Mouse (Mus musculus) midbrain, embryonic 10.5 days (tissue): ENCODE measurements around the gene Cyp1b1. TPM values are rescaled to one million over a fixed set of nuclear protein-coding genes. Genes with fewer than 3 reads are reported as not detected.

Source experiments
- DNase-seq: peaks from one replicate; pipeline ENCODE4 v3.0.0-alpha.2; 2017; ENCODE audit warnings: low spot score
- H3K27ac ChIP-seq: fragments of 300-500 bp; sonication (generic); replicated peaks from 2 replicates; pipeline ENCODE4 v1.5.1; 2016; ENCODE audit warnings: mild to moderate bottlenecking
- H3K27me3 ChIP-seq: fragments of 300-500 bp; sonication (generic); 2 replicates; pipeline ENCODE4 v1.6.1; 2016; ENCODE audit warnings: low read depth, mild to moderate bottlenecking; ENCODE audit not compliant: poor library complexity, severe bottlenecking
- H3K36me3 ChIP-seq: fragments of 300-500 bp; sonication (generic); 2 replicates; pipeline ENCODE4 v1.6.1; 2016; ENCODE audit warnings: mild to moderate bottlenecking, moderate library complexity
- H3K4me1 ChIP-seq: fragments of 300-500 bp; sonication (generic); 2 replicates; pipeline ENCODE4 v1.6.1; 2016
- H3K4me3 ChIP-seq: fragments of 300-500 bp; sonication (generic); 2 replicates; pipeline ENCODE4 v1.5.1; 2016; ENCODE audit warnings: mild to moderate bottlenecking, moderate library complexity
- H3K9me3 ChIP-seq: fragments of 300-500 bp; sonication (generic); replicated peaks from 2 replicates; pipeline ENCODE4 v1.6.1; 2016; ENCODE audit warnings: mild to moderate bottlenecking
- WGBS: fragments of 180-500 bp; shearing (Covaris S2); methylation state at CpG from one replicate; pipeline ENCODE4 v1.1.7; 2016; 5-methylcytosine and 5-hydroxymethylcytosine counted together
- polyA plus RNA-seq: library from polyadenylated mRNA; unstranded; fragments of >200 nt; fragmentation: Nextera tagmentation; extraction: Ambion mirVana; gene quantifications from 2 replicates; pipeline ENCODE4 v1.2.1, GENCODE M21; 2016

Gene Cyp1b1
- polyA plus RNA-seq, 1 experiment from 2014 or later: 1.5 TPM

DNA sequence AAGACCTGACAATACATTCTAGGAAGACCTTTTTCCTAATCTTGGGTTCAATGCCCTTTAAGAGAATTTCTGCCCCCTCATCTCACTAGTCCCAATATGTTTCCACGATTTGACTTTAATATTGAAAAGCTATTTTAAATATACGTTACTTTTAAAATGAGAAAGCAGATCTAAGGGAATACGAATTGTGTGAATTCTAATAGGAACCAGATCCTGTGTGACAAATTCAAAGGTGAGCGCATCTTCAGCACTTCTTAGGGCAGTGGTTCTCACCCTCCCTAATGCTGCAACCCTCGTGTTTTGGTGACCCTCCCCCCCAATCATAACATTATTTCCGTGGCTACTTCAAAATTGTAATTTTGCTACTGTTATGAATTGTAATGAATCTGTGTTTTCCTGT is 2.9 kb downstream of the Cyp1b1 start:
- H3K9me3 ChIP-seq: no peaks in the 10 kb centered on the region
- 8% methylated on average over 6 of the region's 6 CpGs for WGBS
- H3K27ac ChIP-seq: no peak overlapping the region
- H3K27me3 ChIP-seq: peaks cover 97% of the 10 kb centered on the region
- no peak overlapping the region for H3K4me3 ChIP-seq
- no peaks in the 10 kb centered on the region for H3K36me3 ChIP-seq
- peaks cover 57% of the 10 kb centered on the region for H3K4me1 ChIP-seq
- no peak for DNase-seq

GRCm38 (mm10) chr17:79710246-79710842 is 4.5 kb downstream of the Cyp1b1 start:
- H3K36me3 ChIP-seq: no peaks in the 10 kb centered on the region
- H3K4me1 ChIP-seq: peaks cover 49% of the 10 kb centered on the region
- peak; percentile 53 for DNase-seq
- H3K4me3 ChIP-seq: no peak overlapping the region
- WGBS: 6% methylated on average over 15 of the region's 15 CpGs
- H3K27ac ChIP-seq: no peak overlapping the region
- no peaks in the 10 kb centered on the region for H3K9me3 ChIP-seq
- H3K27me3 ChIP-seq: peaks cover 98% of the 10 kb centered on the region

DNA sequence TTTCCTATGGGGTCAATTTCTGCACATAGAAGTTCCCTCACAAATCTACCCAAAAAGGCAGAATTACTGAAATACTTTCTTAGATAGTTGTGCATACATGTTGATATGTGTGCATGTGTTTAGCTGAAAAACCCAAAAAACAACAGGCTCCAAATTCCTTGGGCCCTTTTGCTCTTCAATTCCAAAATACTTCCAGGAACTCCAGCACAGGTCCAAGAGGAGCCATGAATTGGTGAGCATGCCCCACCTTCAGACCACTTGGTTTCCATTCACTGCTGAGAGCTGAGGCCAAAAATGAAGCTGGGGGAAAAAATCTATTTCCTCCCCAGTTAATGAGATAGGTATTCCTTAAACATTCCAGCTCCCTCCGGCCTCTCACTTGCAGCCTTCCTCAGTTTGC is 5.1 kb downstream of the Cyp1b1 start:
- Histone ChIP-seq H3K9me3 (no peaks in the 10 kb centered on the region), H3K4me1 (peaks cover 43% of the 10 kb centered on the region), H3K27ac (no peak overlapping the region), H3K27me3 (peaks cover 96% of the 10 kb centered on the region), H3K36me3 (no peaks in the 10 kb centered on the region), H3K4me3 (no peak overlapping the region)
- WGBS: 36% methylated on average over 1 of the region's 1 CpGs
- DNase-seq: no peak

- Histone ChIP-seq H3K4me1 (peaks cover 27% of the 10 kb centered on the region), H3K36me3 (no peaks in the 10 kb centered on the region), H3K4me3 (no peak overlapping the region), H3K27ac (no peak overlapping the region), H3K27me3 (peaks cover 81% of the 10 kb centered on the region), H3K9me3 (no peaks in the 10 kb centered on the region)
- WGBS: 6% methylated on average over 7 of the region's 7 CpGs
- DNase-seq: peak; percentile 23
Observed at GRCm38 (mm10) chr17:79708168-79708567, 6.7 kb downstream of the Cyp1b1 start.

DNA sequence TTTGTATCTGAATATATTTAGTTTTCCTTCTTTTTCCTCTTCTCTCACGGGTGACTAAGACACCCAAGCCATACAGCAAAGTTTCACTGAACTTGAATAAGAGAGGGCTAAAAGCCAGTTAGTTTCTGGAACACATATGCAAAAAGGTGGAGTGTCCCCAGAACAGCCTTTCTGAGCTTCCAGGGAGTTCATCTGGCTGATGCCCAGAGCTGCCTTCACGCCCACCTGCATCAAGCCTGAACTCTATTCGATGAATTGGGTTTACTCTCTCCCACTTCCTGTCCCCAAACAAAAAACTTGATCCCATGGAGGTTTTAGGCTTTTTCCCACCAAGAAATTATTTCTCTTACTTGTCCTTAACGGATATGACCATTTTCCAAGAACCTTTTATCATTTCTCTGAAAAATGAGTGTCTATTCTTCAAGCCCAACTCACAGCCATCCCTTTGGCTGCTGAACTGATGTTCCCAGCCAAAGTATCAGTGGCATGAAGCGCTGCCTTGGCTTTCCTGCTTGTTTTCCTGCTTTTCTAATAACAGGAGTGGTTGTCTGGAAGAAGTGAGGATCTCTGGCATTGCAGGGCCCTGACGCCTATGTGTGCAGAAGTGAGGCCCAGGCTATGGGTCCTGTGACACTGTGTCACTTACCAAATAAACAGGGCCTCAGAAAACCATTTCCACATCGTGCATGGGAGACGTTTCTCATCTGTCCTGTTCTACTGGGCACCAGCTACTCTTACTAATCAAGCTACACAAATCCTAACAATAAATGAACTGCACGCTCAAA is 9.0 kb downstream of the Cyp1b1 start:
- WGBS: 77% methylated on average over 9 of the region's 9 CpGs
- no peak for DNase-seq
- H3K36me3 ChIP-seq: no peaks in the 10 kb centered on the region
- H3K9me3 ChIP-seq: no peaks in the 10 kb centered on the region
- H3K4me1 ChIP-seq: peaks cover 20% of the 10 kb centered on the region
- H3K4me3 ChIP-seq: no peak overlapping the region
- peaks cover 60% of the 10 kb centered on the region for H3K27me3 ChIP-seq
- no peak overlapping the region for H3K27ac ChIP-seq

DNA sequence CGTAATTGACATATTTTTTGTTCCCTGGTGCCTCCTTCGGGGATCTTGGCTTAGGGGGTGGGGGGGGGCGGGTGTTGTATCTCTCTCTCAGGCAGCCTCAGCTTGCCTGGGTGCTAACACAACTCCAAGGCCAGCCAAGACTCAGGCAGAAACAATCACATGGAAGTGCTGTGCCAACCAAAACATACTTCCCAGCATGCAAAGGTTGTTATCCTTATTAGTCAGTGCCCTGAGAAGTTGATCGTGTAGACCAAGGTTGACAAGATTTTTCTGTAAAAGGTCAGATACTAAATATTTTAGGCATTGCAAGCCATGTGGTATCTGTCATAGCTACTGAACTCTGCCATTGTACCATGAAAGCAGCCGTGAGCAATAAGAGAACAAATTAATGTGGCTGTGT is 14.0 kb downstream of the Cyp1b1 start:
- Histone ChIP-seq H3K36me3 (no peaks in the 10 kb centered on the region), H3K27ac (no peak overlapping the region), H3K9me3 (no peaks in the 10 kb centered on the region), H3K4me1 (no peaks in the 10 kb centered on the region), H3K4me3 (no peak overlapping the region), H3K27me3 (peaks cover 13% of the 10 kb centered on the region)
- DNase-seq: no peak
- 85% methylated on average over 5 of the region's 5 CpGs for WGBS

- Histone ChIP-seq H3K4me1 (no peaks in the 10 kb centered on the region), H3K4me3 (no peak overlapping the region), H3K36me3 (no peaks in the 10 kb centered on the region), H3K27ac (no peak overlapping the region), H3K27me3 (0 out of 2 replicates have a peak, but pooled peaks cover 3% of the 10 kb centered on the region), H3K9me3 (no peaks in the 10 kb centered on the region)
- 36% methylated on average over 1 of the region's 1 CpGs for WGBS
- no peak for DNase-seq
Observed at GRCm38 (mm10) chr17:79699197-79699596, 15.7 kb downstream of the Cyp1b1 start.

DNA sequence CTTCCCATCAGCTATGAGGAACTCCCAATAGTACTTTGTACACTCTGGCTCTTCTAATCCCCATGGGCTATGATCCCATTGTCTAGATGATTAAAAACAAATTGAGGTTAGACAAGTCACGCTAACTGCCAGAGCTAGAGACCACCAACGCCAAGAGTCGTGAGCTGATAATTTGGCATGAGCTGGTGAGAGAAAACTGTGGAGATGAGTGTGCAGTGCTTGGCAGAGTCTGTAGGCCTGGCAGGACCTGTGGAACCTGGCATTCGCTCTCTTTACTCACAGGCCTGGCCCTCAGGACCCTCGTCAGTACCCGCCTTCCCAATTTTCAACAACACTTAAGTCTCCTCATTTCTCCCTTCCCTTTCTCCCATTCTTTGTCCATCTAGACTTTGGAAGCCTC is 19.3 kb downstream of the Cyp1b1 start:
- 89% methylated on average over 6 of the region's 6 CpGs for WGBS

GRCm38 (mm10) chr17:79695106-79695505 is 19.8 kb downstream of the Cyp1b1 start:
- H3K27ac ChIP-seq: no peak overlapping the region
- no peaks in the 10 kb centered on the region for H3K9me3 ChIP-seq
- DNase-seq: no peak
- 89% methylated on average over 4 of the region's 4 CpGs for WGBS
- no peak overlapping the region for H3K4me3 ChIP-seq
- H3K4me1 ChIP-seq: no peaks in the 10 kb centered on the region
- no peaks in the 10 kb centered on the region for H3K27me3 ChIP-seq
- H3K36me3 ChIP-seq: no peaks in the 10 kb centered on the region

More for the DNA sequence above, 19.3 kb downstream of the Cyp1b1 start:
- Histone ChIP-seq H3K4me3 (no peak overlapping the region), H3K27me3 (no peaks in the 10 kb centered on the region), H3K36me3 (no peaks in the 10 kb centered on the region), H3K27ac (no peak overlapping the region), H3K4me1 (no peaks in the 10 kb centered on the region), H3K9me3 (no peaks in the 10 kb centered on the region)
- no peak for DNase-seq

- Histone ChIP-seq H3K9me3 (no peaks in the 10 kb centered on the region), H3K36me3 (no peaks in the 10 kb centered on the region), H3K4me3 (no peak overlapping the region), H3K27ac (no peak overlapping the region), H3K4me1 (no peaks in the 10 kb centered on the region), H3K27me3 (no peaks in the 10 kb centered on the region)
- 79% methylated on average over 2 of the region's 2 CpGs for WGBS
- DNase-seq: no peak
Observed at GRCm38 (mm10) chr17:79670837-79671236, 44.0 kb downstream of the Cyp1b1 start.

DNA sequence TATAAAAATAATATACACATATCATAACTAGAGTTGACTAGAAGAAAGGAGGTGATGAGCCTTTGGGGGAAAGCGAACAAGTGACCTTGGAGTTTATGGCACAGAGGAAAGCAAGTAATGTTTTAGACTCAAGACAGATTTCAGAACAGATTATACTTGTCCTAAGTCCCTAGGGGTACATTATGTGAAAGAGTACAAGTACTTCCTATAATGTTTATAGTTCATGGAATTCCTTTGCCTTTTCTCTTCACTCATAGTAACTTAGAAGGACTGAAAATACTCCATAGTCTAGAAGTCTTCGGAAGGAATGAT is 50.8 kb downstream of the Cyp1b1 start:
- no peak for DNase-seq
- no peaks in the 10 kb centered on the region for H3K4me1 ChIP-seq
- 94% methylated on average over 2 of the region's 2 CpGs for WGBS
- no peak overlapping the region for H3K4me3 ChIP-seq
- no peaks in the 10 kb centered on the region for H3K9me3 ChIP-seq
- no peaks in the 10 kb centered on the region for H3K36me3 ChIP-seq
- H3K27ac ChIP-seq: no peak overlapping the region
- no peaks in the 10 kb centered on the region for H3K27me3 ChIP-seq

- no peak for DNase-seq
- H3K4me3 ChIP-seq: no peak overlapping the region
- WGBS: 33% methylated on average over 3 of the region's 3 CpGs
- no peaks in the 10 kb centered on the region for H3K27me3 ChIP-seq
- no peaks in the 10 kb centered on the region for H3K36me3 ChIP-seq
- H3K27ac ChIP-seq: no peak overlapping the region
- H3K9me3 ChIP-seq: no peaks in the 10 kb centered on the region
- no peaks in the 10 kb centered on the region for H3K4me1 ChIP-seq
Observed at GRCm38 (mm10) chr17:79663393-79664105, 51.3 kb downstream of the Cyp1b1 start.

DNA sequence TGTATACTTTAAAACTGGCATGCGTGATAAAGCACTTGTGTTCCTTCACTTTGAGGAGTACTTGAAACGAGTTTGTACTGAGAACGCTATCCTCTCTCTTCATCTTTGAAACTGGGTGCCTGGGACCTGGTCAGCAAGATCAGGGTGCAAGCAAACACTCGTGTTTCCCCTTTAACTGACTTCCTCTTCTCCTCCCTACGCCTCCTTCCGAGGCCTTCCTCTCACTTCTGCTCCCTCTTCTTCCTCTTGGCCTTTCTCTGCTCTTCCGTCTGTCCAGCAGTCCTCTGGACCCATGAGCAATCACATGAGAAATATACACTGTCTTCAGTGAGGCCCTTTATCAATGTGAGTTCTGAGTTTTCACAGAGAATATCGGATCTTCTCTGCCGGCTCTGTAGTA is 53.0 kb downstream of the Cyp1b1 start:
- no peak overlapping the region for H3K27ac ChIP-seq
- H3K36me3 ChIP-seq: no peaks in the 10 kb centered on the region
- no peak for DNase-seq
- H3K27me3 ChIP-seq: no peaks in the 10 kb centered on the region
- WGBS: 86% methylated on average over 9 of the region's 9 CpGs
- H3K4me3 ChIP-seq: no peak overlapping the region
- H3K9me3 ChIP-seq: no peaks in the 10 kb centered on the region
- no peaks in the 10 kb centered on the region for H3K4me1 ChIP-seq
